Mouse (Mus musculus) heart, postnatal 36 days (tissue): Measurements from ENCODE around the gene Mrpl55. TPM values are rescaled to one million over a fixed set of nuclear protein-coding genes. Genes with fewer than 3 reads are reported as not detected.

Experiments
- DNase-seq, 2 experiments: peaks; one replicate each; pipeline ENCODE4 v3.0.0; 2021 to 2022
- intact Hi-C: fragments of 180-260 bp; cut with DNase I; formaldehyde crosslinking; loops from one replicate; pipeline ENCODE4 v1.15.1; 2025
- total RNA-seq, 2 experiments: library from RNA; stranded (reverse); gene quantifications; 2 replicates each; pipeline ENCODE4 v1.2.3; 2021

Gene Mrpl55
- 100 to 1,000 TPM; 110 to 125 TPM for total RNA-seq

DNA sequence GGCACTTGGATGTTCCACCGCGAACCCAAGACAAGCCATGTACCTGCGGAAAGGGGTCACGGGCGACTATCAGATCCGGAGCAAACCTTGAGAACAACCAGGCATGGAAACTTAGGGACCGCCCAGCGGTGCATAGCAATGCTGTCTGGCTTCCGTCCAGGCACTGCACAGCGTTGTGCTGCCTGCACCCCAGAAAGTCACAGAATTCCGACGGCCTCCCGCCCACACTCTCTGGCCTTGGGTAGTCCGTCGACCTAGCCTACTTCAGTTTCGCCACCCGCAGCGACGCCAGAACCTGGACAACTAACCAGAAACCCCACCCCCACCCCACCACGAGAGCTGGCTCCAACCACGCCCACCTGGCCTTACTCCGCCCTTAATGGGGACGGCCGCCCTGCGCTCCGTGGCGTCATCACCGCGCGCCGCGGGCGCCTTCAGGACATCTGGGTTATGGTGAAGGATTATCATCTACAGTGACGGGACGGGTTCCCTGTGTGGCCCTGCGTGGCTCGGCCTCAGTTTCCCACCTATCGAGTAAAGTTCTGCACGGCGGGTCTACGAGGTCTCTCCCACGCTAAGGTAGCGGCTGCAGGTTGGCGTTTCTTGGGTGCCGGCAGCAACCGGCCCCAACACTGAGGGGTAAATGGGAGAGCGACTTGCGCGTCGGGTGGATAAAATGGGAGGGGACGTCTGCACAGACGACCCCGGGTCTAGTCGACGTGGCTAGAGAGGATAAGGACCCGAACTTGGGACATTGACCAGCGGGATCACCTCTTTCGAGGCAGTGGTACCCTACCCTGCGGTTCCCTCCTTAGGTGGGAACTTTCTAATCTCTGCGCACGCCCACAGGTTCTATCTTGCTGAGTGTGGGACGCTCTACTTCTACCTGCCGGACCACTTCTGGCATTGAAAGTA lies at the start of gene Mrpl55:
Mrpl55 (plus strand) TSS at position 406 of the 915 bp plus-strand sequence.
- DNase-seq, result peak; percentile 92 to 96
- intact Hi-C loops, result loop anchor here (10.0 kb wide), 1 partner anchor 248 kb away; the partner anchor contains the start of genes Hist3h2a and Trim17

DNA sequence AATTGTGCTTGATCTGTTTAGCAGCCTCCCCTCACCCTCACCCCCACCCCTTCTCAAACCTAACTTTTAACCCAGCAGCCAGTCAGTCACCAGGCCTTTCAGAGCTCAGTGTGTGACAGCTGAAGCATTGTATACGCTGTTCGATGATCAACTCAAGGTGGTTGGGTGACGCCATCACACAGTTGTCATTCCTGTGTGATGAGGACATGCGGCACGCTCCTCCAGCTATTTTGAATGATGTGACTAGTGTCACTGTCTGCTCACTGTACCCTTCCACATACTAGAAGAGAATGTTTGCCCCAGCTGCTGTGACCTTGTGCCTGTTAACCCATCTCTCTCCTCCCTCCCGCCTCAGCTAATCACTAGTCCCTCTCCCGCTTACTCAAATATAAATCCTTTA lies 48.1 kb upstream of the Mrpl55 start:
- intact Hi-C loops, result no loop called here
- DNase-seq, result no peak

DNA sequence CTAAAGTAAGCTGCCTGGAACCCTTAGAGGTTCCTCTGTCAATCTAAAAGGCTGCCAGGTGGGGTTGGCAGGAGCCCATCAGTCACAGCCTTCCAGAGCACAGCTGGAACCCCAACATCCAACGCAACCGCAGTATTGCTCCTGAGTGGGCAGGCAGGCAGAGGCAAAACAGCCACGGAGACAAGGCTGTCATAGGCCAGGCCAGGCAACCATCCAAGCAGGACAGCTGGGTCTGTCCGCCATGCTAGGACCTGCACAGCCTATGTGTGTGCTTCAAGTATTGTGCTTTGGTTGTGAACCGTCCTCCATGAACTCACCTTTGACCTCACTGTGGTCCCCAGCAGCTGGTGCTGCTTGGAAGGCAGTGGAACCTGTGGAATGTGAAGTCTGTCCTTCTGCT lies 46.4 kb upstream of the Mrpl55 start:
- no peak for DNase-seq
- intact Hi-C loops, result no loop called here

DNA sequence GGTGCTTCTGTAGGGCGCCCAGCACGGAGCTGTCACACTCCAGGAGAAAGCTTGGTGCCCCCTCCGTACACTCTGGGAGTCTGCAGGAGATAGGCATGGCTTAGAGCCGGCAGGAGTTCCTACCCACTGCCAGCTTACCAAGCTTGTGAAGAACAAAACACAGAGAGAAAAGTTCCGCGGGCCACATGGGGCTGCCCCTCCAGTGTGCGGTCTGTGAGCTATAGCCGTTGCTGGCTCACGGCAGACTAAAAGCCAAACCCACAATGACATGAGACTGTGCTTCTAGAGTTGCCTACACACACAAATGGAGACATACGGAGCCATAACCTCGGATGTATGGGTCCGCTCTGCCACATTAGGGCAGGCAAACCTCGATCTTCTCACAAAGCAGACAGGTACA lies 43.2 kb upstream of the Mrpl55 start:
- DNase-seq, result no peak
- intact Hi-C loops, result no loop called here

DNA sequence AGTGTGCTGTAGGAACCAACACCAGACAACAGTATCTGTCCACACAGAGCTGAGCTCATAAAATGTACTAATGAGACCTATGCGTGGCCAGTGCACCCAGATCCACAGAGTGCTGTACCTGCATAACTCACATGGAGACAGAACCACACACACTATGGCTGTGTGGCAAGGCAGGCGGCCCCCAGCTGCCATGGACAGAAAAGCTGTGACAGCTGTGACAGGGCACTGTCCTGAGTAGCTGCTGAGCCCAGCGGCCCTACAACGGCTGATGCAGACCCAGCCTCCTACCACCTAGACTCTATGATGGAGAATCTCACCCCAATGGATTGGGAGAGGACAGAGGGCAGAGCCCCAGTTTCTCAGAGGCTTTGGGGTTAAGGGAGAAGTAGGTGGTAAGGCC lies 42.7 kb upstream of the Mrpl55 start:
- no peak for DNase-seq
- intact Hi-C loops, result no loop called here

DNA sequence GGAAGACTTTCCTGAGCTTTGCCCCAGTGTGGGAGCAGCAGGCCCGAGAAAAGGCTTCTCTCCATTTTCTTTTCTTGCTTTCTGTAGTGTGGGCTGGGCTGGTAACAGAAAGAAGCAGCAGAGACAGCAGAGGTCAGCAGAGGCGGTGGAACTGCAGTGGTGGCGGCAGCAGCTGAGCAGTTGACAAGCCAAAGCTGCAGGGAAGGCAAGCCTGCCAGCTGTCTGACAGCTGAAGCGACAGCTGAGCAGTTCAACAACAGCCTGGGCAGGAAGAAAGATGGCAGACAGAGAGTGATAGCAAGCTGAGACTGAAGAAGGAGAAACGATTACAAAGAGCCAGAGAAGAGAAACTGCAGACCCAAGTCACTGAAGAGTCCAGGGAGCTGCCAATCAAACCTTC lies 40.9 kb upstream of the Mrpl55 start:
- intact Hi-C loops, result no loop called here
- DNase-seq, result peak in 1 of 2 experiments; percentile 35

DNA sequence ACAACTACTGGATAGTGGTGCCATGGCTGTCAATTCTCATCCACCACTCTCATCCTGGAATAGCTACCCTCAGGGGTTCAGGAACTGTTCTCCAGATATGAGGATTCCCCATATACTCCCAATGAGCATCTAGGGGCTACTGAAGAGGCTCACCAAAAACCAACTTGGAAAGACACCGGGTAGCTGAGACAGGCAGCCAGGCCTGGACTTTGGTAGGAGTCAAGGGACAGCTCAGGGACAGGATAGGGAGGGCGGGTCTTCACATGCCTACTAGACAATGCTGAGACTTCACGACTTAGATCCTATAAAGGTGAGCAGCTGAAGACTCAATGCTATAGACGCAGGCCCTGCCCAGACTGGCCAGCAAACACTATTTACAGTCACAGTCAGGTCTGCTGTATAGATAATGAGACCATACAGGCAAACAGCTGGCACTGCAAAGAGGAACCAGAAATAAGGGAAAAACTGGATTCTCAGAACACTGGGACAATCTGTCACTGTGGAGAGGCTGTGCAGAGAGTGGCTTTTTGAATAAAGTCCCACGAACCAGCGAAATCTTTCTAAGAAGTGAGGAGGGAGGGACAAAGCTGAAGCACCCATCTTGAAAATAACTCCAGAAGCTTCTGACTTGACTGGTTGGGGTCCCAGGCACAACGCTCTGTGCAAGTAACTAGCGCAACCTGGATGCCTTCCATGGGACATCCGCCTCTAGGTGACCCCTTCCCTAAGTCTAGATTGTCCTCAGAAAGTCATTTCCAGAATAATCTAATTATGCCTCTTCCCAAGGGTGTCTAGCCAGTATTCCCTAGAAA lies 39.6 kb upstream of the Mrpl55 start:
- intact Hi-C loops, result loop anchor here (2.0 kb wide), 1 partner anchor 66 kb away; the partner anchor contains the start of gene Arf1
- DNase-seq, result no peak

DNA sequence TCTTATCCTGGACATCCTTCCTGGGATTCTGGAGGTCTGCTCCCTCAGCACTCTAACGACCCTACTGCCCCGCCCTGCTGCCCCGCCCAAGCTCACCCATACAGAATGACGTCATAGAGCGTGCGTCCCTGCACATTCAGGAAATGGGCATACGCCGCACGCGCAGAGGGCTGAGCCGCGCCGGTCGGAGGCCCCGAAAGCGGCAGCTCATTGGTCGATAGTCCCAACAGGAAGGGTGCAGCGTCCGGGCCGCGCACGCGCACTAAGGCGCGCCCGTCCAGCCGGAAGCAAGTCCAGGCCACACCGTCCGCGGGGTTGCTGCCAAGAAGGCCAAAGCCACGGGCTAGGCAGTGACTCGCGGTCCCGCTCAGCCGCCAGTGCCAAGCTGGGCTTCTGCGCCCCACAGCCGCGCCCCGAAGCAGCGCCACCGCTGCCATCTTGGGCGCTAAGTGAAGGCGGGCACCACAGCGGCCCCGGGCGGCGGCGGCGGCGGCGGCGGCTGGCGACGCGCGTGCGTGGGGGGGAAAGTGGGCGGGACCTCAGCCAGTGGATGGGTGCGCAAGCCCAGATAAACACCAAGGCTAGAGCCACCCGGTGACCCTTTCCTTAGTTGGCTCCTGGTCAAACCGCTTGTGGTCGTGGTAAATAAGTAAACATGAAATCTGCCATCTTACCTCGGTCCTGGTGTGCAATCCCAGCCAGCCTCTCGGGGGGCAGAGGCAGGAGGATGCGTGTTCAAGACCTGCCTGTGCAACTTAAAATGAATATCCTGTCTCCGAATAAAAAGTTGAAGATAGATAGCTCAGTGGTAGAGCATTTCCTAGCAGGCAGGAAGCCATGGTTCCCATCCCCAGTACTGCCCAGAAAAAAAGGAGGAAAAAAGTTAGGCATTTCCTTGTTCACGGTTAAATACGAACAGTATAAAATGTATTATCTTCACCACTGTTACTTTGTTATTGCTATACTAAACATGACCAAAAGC lies 38.7 kb upstream of the Mrpl55 start, which contains the start of gene Iba57:
Iba57 (minus strand) TSS at position 485 of the 982 bp plus-strand sequence.
- peak; percentile 94 to 98 for DNase-seq
- intact Hi-C loops, result loop anchor here (2.0 kb wide), 1 partner anchor 65 kb away; the partner anchor contains the start of gene Arf1

DNA sequence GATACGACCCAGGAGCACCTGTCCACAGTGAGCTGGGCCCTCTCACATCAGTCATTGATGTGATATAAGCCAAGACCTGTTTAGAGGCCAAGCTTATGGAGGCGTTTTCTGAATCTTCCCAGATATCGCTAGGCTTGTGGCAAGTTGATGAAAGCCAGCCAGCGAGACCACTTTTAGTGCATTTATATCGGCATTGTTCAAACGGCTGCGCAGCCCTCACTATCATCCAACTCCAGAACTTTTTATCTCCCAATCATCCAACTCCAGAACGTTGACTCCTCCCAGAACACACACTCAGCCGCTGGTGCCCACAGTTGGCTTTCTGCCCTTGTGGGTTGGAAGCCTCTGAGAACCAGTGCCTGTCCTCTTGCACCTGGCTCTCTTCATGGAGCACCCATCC lies 37.9 kb upstream of the Mrpl55 start:
- peak in 1 of 2 experiments; percentile 17 for DNase-seq
- intact Hi-C loops, result no loop called here

DNA sequence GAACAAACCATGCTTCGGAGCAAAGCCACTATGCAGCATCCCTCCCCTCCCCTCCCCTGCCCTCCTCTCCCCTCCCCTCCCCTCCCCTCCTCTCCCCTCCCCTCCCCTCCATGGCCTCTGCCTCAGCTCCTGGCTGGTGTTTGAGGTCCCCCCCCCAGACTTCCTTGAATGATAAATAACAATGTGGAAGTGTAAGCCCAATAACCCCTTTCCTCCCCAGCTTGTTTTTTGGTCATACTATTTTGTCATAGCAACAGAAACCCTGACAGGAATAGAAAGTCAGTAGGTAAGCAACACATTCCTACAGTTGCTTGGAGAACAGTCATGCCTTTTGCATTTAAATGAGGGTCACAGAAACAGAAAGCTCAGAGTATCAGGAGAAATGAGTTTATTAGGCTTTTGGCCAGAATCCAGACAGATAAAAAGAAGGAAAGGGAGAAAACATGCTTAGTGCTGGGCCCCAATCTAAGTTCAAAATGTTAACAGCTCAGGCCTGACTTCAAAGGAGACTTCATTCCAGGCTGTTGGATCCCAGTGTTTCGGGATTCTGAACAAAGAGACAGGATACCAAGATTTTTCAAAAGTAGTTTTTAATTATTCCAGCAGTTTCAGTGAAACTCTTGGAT lies 36.6 kb upstream of the Mrpl55 start:
- DNase-seq, result peak in 1 of 2 experiments; percentile 0
- intact Hi-C loops, result no loop called here

DNA sequence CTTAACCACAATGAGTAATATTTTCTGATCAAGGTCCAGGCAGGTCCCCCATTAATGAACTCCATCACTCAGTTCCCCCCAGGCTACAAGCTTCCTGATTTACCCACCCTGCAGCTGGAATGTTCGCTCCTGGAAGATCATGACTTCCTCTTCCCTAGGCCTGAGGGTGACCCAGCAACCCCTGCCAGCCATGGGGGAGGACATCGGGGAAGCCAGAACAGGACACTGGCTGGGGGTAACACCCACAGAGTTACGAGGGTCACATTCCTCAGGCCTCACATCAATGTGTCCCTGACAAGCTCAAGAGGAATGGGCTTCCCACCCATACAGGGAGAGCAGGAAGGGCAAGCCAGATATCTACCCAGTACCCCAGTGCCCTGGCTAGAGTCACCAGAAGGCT lies 32.5 kb upstream of the Mrpl55 start:
- no peak for DNase-seq
- intact Hi-C loops, result no loop called here

DNA sequence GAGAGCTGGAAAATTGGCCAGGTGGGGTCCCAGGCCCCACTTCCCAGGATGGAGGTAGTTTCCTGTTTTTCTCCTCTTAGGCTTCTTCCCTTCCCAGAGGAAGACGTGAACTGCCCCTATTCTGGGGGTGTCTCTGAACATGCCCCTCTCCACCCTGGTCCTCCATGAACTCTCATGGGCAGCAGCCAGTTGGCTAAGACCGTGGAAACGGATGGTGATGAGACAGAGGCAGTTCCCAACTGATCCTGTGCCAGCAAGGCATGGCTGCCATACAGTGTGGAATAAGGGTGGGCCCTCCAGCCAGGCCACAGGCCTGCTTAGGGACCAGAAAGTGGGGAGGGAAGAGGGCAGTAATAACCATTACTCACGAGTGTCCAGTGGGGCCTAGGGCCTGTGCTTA lies 31.7 kb upstream of the Mrpl55 start:
- no peak for DNase-seq
- intact Hi-C loops, result no loop called here

DNA sequence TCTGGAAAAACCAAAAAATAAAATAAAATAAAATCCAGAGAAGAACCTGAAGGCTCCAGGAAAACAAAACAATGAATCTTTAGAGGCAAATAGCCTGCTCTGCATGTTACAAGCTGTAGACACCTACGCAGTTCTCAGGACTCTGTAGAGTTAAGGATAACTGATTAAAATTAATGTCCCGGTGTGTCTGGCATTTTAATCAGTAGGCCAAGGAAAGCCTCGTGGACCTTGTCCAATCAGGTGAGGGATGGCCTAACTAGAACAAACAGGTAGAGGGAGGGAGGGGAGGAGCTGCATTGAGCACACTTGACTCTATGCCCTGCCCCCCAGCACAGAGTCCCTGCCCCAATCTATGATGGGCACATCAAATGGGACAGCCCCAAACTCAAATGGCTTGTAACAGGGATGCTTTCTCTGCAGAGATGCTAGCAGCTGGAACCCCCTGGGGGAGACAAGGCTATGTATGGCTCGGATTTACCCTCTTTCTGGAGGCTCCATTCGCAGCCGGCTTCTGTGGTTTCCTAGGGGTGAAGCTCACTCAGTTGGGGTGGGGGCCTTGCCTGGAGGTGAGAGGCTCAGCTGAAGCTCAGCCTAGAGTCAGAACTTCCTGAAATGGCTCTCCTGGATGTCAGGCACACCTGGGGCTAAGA lies 28.0 kb upstream of the Mrpl55 start:
- intact Hi-C loops, result no loop called here
- no peak for DNase-seq

DNA sequence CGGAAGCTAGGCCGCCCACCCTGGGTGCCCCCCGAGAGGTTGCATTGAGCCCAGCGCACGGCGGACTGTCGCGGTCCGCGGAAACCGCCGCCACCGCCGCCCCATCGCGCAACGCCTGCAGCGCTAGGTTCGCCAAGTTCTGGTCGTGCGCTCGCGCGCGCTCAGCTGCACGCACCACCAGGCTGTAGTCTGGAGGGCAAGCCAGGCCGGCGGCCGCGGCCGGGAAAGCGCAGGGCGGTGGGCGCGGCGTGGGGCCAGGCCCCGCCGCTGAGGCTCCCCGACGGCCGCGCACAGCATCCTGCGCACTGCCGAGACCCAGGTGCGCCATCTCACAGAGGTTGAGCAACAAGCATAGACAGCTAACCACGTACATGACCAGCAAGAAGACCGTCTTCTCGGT lies 25.8 kb upstream of the Mrpl55 start:
- DNase-seq, result no peak
- intact Hi-C loops, result no loop called here

DNA sequence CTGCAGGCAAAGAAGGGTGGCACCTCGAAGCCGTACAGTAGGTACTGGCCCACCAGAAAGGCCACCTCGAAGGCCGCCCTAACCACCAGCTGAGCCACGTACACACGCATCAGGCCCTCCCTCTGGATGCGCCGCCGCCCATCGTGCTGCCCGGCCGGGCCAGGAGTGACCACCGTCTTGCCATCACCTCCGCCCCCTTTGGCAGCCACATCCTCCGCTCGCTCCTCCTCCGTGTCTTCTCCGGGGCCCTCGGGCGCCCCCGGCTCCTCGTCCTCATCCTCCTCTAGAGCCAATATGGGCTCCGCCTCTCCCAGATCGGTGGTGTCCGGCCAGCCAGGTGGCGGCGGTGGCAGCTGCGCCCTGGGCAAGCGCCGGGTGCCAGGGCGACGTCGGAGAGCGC lies 25.4 kb upstream of the Mrpl55 start:
- DNase-seq, result no peak
- intact Hi-C loops, result no loop called here

DNA sequence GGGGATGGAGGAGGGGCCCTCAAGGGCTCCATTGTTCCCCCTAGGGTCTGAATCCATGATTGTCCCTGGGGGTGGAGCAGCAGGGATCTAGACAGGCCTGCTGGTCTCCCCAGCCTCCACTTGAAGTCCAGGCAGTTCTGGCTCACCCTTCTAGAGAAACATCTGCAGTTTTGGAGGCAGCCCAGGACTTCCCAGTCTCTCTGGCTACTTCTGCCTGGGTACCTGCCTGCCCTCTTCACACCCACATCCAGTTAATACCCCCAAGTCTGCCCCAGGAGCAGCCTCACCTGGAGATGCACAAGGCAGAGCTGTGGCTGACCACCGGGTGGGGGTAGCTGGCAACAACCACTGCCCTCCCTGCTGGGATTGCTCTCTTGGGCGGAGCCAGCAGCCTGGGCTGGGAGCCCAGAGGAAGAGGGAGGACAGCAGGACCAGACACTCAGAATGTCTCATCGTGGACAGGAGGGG lies 19.4 kb upstream of the Mrpl55 start, which contains the start of gene Gjc2:
Gjc2 (minus strand) TSS at position 350 of the 468 bp plus-strand sequence.
- intact Hi-C loops, result no loop called here

DNA sequence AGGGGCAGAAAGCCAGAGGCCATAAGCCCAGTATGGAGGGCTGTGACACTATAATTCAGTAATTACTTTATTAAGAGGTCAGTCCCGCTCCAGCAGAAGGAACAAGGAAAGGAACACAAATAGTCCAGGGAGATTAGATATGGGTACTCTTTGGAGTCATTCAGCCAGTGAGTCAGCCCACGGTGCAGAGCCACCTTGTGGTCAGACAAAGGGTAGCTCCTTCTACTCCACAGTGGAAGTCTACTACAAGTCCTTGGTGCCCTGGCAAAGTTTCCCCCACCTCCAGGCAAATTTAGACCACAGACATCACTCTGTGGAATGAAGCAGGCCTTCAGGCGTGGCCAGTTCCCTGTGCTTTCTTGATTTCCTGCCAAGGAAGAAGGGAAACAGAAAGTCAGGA lies 18.5 kb upstream of the Mrpl55 start:
- DNase-seq, result peak; percentile 63 to 66
- intact Hi-C loops, result loop anchor here (2.0 kb wide), 1 partner anchor 85 kb away; no protein-coding TSS in a partner anchor

More for the DNA sequence above, 19.4 kb upstream of the Mrpl55 start, which contains the start of gene Gjc2:
- DNase-seq, result peak; percentile 66 to 82

DNA sequence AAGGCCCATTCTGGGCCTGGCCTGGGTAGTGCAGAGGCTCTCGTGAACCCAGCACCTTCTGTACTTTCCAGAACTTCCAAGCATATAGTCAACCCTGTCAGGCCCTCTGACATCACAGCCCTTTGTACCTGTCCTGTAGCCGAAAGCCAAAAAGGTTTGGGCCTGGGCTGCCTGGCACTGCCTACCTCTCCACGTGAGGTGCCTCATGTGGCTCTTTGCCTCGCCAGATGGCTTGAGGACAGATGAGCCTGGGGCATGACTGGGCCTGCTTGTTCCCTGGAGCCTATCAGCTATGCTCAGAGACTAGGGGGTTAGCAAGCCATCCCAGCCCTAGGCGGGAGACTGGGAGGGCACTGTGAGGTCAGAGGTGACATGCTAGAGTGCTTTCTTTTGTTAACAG lies 16.8 kb upstream of the Mrpl55 start:
- intact Hi-C loops, result loop anchor here (2.0 kb wide), 1 partner anchor 87 kb away; no protein-coding TSS in a partner anchor
- no peak for DNase-seq

DNA sequence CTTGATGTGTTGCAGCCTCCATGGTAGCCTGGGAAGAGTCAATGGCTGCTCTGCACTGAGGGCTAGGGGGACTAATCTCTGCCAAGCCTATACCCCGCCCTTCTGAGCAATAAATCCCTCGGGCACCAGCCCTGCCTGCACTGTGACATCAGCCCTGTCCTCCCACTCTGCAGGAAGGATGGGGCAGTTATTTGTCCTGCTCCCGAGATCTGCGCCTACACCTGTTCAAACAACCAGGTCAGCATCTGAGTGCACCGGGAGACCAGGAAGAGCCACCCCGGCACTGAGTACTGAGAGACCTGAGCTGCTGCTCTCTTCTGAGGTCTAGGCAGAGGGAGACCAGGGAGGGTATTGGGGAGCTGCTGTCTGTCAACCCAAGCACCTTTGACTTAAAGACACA lies 14.6 kb upstream of the Mrpl55 start:
- intact Hi-C loops, result no loop called here
- DNase-seq, result no peak
